Mouse (Mus musculus) right cerebral cortex, postnatal 36 days (tissue): ENCODE results near the gene Zfp324.
"Not testable (repeated sequence)": the region's sequence is repeated elsewhere in the genome, so short reads cannot be mapped to it uniquely, and the experiment has no call there.

Source experiments
- DNase-seq, 2 experiments: peaks; one replicate each; pipeline ENCODE4 v3.0.0; 2022; ENCODE audit warnings: low spot score in 2 of 2, mixed read lengths in 1 of 2

Zfp324 gene

GRCm38 (mm10) chr7:12965678-12966091 lies at the start of gene Zfp324:
TSS of gene Zfp324 (plus strand) at chr7:12965838.
- DNase-seq = peak; percentile 91 to 95

- DNase-seq = not testable (repeated sequence)
Measured at GRCm38 (mm10) chr7:12920495-12920894, 45.1 kb upstream of the Zfp324 start.

GRCm38 (mm10) chr7:12921318-12921704 lies 44.3 kb upstream of the Zfp324 start:
- no peak for DNase-seq

GRCm38 (mm10) chr7:12921705-12922465 lies 43.8 kb upstream of the Zfp324 start, which contains the start of gene Rps5:
TSS of gene Rps5 (plus strand) at chr7:12922290.
- DNase-seq = peak; percentile 99

GRCm38 (mm10) chr7:12922729-12923128 lies 42.9 kb upstream of the Zfp324 start:
- DNase-seq = no peak

GRCm38 (mm10) chr7:12926316-12926715 lies 39.3 kb upstream of the Zfp324 start:
- DNase-seq = no peak

GRCm38 (mm10) chr7:12927191-12927680 lies 38.4 kb upstream of the Zfp324 start, which contains the start of gene Rnf225:
TSS of gene Rnf225 (plus strand) at chr7:12927416.
- DNase-seq = no peak

GRCm38 (mm10) chr7:12927693-12928589 lies 37.7 kb upstream of the Zfp324 start:
- peak in 1 of 2 experiments; percentile 37 for DNase-seq

GRCm38 (mm10) chr7:12933615-12934140 lies 32.0 kb upstream of the Zfp324 start:
- no peak for DNase-seq

- DNase-seq = no peak
Measured at GRCm38 (mm10) chr7:12934808-12935207, 30.8 kb upstream of the Zfp324 start.

GRCm38 (mm10) chr7:12937254-12937803 lies 28.3 kb upstream of the Zfp324 start:
- DNase-seq = not testable (repeated sequence)

- no peak for DNase-seq
Measured at GRCm38 (mm10) chr7:12940599-12940998, 25.0 kb upstream of the Zfp324 start.

GRCm38 (mm10) chr7:12943488-12943887 lies 22.1 kb upstream of the Zfp324 start:
- DNase-seq = no peak

GRCm38 (mm10) chr7:12949032-12949871 lies 16.4 kb upstream of the Zfp324 start:
- DNase-seq = peak; percentile 98 to 99

- DNase-seq = no peak
Measured at GRCm38 (mm10) chr7:12949872-12950229, 15.8 kb upstream of the Zfp324 start.

- DNase-seq = no peak
Measured at GRCm38 (mm10) chr7:12954896-12955295, 10.7 kb upstream of the Zfp324 start.

- no peak for DNase-seq
Measured at GRCm38 (mm10) chr7:12957511-12957910, 8.1 kb upstream of the Zfp324 start.

- DNase-seq = no peak
Measured at GRCm38 (mm10) chr7:12958948-12959347, 6.7 kb upstream of the Zfp324 start.

- DNase-seq = no peak
Measured at GRCm38 (mm10) chr7:12959718-12960117, 5.9 kb upstream of the Zfp324 start.

GRCm38 (mm10) chr7:12961511-12962141 lies 4.0 kb upstream of the Zfp324 start:
- peak; percentile 31 to 56 for DNase-seq
